Mouse (Mus musculus) bone marrow, adult 2 months (tissue): Measurements from ENCODE around the gene Dnajc1. TPM values are rescaled to one million over a fixed set of nuclear protein-coding genes. Genes with fewer than 3 reads are reported as not detected.

Experiments used
- H3K27ac ChIP-seq: fragments of 200-500 bp; 2 replicates; pipeline ENCODE4 v1.5.1; 2012; ENCODE audit warnings: low read depth, mild to moderate bottlenecking, control low read depth, inconsistent platforms, low read length; ENCODE audit not compliant: control insufficient read depth, poor library complexity, insufficient read depth
- H3K4me1 ChIP-seq: fragments of 200-500 bp; 2 replicates; pipeline ENCODE4 v1.6.1; 2011; ENCODE audit warnings: low read length; ENCODE audit not compliant: control insufficient read depth, insufficient read depth
- H3K4me3 ChIP-seq: fragments of 200-500 bp; replicated peaks from 2 replicates; pipeline ENCODE3; 2011; ENCODE audit warnings: mild to moderate bottlenecking, low read depth, low read length, control low read depth; ENCODE audit not compliant: control insufficient read depth
- CTCF ChIP-seq: fragments of 200-500 bp; IDR thresholded peaks from 2 replicates; pipeline ENCODE4 v1.5.1; 2011; ENCODE audit warnings: low read length, control low read depth; ENCODE audit not compliant: control insufficient read depth, insufficient read depth
- POLR2A ChIP-seq: fragments of 200-500 bp; IDR thresholded peaks from 2 replicates; pipeline ENCODE4 v1.6.1; 2011; ENCODE audit warnings: low read depth, mild to moderate bottlenecking, control low read depth, low read length, borderline replicate concordance; ENCODE audit not compliant: control insufficient read depth
- WGBS: fragments of 180-500 bp; shearing (Covaris S2); methylation state at CpG from one replicate; pipeline ENCODE4 v1.1.7; 2018; 5-methylcytosine and 5-hydroxymethylcytosine counted together
- polyA plus RNA-seq: library from polyadenylated mRNA; stranded (reverse); fragments of >200 nt; gene quantifications from 2 replicates; pipeline ENCODE4 v1.2.4, GENCODE M21; 2011; ENCODE audit warnings: low replicate concordance; ENCODE audit not compliant: missing spikeins, insufficient read depth, insufficient read length

Gene Dnajc1
- polyA plus RNA-seq, 1 experiment = 9.6 TPM

DNA sequence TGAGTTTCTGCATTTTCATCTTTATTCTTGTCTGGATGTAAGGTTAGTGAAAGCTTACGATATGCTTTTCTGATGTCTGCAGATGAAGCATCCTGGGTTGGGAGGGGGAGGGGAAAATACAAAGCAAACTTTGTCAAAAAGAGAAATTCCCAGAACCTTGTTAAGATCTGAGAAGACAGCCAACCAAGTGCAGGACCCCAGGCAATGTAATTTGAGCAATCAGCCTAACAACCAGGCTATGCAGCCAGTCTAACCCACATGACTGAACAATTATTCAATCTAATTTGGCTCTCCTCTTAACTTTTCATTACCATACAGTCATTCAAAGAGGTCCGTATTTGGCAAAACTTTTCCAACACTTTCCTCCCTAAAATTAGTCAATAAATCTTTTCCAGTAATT, 75.7 kb downstream of the Dnajc1 start:
- Histone ChIP-seq H3K27ac (no peak overlapping the region), H3K4me3 (no peak overlapping the region), H3K4me1 (no peaks in the 10 kb centered on the region)
- TF ChIP-seq CTCF (no peak), POLR2A (no peak)
- WGBS = 82% methylated on average over 2 of the region's 2 CpGs

DNA sequence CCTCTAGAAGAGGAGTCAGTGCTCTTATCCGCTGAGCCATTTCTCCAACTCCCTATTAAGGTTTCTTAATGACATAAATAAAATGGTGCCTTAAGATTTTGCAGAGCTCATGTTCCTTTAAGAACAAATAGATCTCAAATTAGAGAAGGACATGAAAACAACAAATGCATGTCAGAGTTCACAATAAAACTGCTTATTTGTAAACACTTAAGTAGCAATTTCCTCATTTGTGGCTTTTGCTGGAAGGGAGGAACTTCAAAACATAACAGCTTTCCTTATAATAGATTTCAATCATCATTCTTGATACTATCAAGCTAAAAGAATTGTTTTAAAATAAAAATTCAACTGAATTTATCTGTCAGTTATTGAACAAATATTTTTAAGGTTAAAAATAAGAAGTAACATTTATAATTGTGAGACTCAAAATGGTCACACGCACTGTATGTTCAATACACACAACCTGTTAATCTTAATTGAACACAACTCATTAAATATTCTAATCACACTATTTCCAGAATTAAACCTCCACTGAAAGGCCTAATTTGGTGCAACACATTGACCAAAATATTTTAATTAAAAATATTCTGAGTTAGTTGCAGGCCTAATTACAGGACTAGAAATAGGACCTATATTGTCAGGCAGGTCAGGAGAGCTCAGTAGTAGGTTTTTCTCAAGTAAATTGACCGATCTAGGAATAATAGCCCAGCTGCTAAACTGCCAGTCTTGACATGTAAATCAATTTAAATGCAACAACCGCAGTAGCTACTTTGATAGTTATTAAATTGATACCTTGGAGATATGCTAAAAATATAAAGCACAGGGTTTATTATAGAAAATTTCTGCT, 82.1 kb downstream of the Dnajc1 start:
- Histone ChIP-seq H3K4me3 (no peak overlapping the region), H3K4me1 (no peaks in the 10 kb centered on the region), H3K27ac (no peak overlapping the region)
- TF ChIP-seq POLR2A (no peak), CTCF (no peak)
- 90% methylated on average over 4 of the region's 4 CpGs for WGBS

DNA sequence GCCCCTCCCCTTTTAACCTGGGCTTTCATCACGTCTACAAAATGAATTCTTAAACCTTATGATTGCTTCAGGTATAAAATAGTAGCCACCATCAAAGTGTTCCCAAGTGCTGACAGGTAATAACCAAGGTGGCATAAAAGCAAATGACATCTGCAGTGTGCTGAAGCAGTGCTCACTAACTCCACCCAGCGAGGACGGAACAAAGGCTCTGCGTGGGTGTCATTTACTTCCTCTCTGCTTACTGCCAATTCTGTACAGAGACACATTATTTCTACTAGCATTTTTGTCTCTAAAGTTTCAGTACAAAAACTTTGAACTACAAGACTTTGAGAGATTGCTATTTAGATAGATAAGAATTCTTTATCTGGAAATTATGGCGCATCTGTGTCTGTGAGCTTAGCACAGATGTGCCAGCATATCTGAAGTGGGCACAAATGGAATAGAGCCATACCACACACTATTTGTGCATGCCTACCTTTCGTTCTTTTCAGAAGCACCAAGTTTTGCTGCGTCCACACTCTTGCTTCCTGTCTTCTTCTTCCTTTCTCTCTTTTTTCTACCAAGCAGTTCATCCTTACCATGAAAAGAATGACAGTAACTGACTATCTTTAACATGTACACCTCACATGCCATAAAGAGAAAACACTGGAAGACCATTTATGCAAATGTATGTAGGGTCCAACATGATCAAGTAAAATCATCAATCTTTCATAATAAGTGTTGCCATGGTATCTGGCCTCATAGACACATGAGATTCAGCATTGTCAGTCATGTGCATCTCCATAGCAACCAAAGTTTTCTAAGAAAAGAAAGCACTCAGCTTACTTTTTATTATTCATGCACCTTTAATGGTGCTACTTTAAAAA, 85.0 kb downstream of the Dnajc1 start:
- 58% methylated on average over 7 of the region's 7 CpGs for WGBS
- no peak for TF ChIP-seq POLR2A
- no peak for TF ChIP-seq CTCF
- Histone ChIP-seq H3K4me1 (no peaks in the 10 kb centered on the region), H3K4me3 (no peak overlapping the region), H3K27ac (no peak overlapping the region)

DNA sequence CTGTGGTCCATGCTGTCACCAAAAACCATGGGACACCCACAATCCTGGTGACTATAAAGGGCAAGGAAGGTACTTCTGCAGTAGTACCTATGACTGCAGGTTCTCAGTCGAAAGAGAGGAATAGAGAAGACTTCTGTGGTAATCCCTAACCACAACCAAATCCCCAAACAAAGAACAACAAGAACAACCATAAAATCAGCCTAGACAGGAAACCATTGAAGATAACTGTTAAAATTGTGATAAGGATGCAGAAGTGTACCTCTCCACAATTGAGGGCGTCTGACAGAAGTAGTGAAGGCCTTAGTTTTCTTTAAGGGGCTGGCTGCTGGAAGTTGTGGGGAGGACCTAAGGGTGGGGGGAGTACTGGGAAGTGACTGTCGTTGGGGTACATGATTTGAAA, 91.7 kb downstream of the Dnajc1 start:
- Histone ChIP-seq H3K4me3 (no peak overlapping the region), H3K4me1 (no peaks in the 10 kb centered on the region), H3K27ac (no peak overlapping the region)
- TF ChIP-seq POLR2A = no peak
- no peak for TF ChIP-seq CTCF
- 48% methylated on average over 3 of the region's 3 CpGs for WGBS

DNA sequence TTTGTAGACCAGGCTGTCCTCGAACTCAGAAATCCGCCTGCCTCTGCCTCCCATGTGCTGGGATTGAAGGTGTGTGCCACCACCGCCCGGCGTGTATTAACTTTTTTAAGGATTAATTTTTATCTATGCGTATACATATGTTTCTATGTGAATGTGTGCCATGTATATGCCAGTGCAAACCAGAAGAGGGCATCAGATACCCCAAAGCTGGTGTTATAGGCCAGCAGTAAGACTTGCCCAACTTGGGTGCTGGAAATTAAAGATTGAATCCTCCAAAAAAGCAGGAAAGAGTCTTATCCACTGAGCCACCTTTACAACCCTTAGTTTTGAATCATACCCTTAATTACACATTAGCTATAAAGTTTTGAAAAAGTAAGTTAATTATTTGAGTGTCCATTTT, 107.5 kb downstream of the Dnajc1 start:
- WGBS = 83% methylated on average over 6 of the region's 6 CpGs
- no peak for TF ChIP-seq POLR2A
- TF ChIP-seq CTCF = no peak
- H3K4me3 ChIP-seq = no peak overlapping the region
- H3K4me1 ChIP-seq = no peaks in the 10 kb centered on the region
- no peak overlapping the region for H3K27ac ChIP-seq

DNA sequence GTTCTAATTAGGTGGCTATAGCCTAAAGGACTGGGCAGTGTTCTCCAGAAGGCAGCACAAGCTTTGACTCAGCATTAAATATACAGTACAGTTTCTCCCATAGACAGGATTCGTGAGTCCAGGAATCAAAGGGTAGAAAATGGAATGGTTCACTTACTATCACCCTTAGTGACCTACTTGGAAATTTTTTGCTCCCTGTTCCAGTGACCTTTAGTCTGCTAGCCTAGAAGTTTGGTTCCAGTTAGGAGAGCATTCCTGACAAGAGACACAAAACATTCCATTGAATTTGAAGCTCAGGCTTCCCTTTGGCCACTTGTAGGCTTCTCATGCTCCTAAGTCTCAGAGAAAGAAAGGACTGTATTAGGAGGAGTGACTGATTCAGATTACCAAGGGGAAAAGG, 126.9 kb downstream of the Dnajc1 start:
- 93% methylated on average over 1 of the region's 1 CpGs for WGBS
- Histone ChIP-seq H3K27ac (no peak overlapping the region), H3K4me3 (no peak overlapping the region), H3K4me1 (no peaks in the 10 kb centered on the region)
- TF ChIP-seq CTCF (no peak), POLR2A (no peak)

DNA sequence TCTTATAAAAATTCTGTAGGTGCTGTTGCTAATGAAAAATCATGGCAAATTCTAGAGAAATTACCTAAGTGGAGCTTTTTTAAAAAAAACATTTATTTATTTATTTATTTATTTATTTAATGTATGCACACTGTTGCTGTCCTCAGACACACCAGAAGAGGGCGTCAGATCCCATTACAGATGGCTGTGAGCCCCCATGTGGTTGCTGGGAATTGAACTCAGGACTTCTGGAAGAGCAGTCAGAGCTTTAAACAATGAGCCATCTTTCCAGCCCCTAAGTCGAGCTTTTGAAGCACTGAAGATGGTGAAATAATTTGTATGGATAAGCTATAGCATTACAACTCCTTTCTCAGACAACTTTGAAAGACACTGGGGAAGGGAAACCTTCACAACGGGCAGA, 128.1 kb downstream of the Dnajc1 start:
- no peak overlapping the region for H3K4me3 ChIP-seq
- no peaks in the 10 kb centered on the region for H3K4me1 ChIP-seq
- WGBS = 76% methylated on average over 3 of the region's 3 CpGs
- TF ChIP-seq POLR2A = no peak
- TF ChIP-seq CTCF = no peak
- no peak overlapping the region for H3K27ac ChIP-seq

DNA sequence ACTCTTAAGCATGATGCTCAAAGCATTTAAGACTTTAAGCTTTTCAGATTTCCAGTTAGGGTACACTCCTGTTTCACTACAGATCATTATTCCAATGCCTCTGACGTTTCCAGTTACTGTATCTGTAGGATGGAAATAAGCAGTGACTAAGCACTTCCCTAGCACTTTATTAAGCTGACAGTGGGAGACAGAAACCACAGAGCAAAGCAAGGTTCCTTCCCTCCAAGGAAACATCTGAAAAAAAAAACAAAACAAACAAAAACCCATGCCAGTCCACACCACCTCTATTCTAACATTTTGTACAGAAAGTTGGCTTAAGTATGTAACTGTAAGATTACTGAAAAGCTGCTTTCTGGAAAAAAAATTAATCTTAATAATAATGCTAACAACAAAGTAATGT, 130.3 kb downstream of the Dnajc1 start:
- no peaks in the 10 kb centered on the region for H3K4me1 ChIP-seq
- no peak overlapping the region for H3K4me3 ChIP-seq
- H3K27ac ChIP-seq = no peak overlapping the region
- WGBS = 5% methylated on average over 1 of the region's 1 CpGs
- TF ChIP-seq CTCF (no peak), POLR2A (no peak)
